Mouse (Mus musculus) heart, adult 2 months (tissue): ENCODE results near the gene Asap2. TPM values are rescaled to one million over a fixed set of nuclear protein-coding genes. Genes with fewer than 3 reads are reported as not detected.
"Not testable (repeated sequence)": the region's sequence is repeated elsewhere in the genome, so short reads cannot be mapped to it uniquely, and the experiment has no call there.

Experiments
- DNase-seq, 2 experiments: peaks; one replicate each; pipeline ENCODE4 v3.0.0; 2021
- H3K27ac ChIP-seq: fragments of 200-600 bp; 2 replicates; pipeline ENCODE4 v1.8.1; 2022
- H3K27me3 ChIP-seq: fragments of 200-500 bp; 2 replicates; pipeline ENCODE4 v1.6.1; 2012; ENCODE audit warnings: mild to moderate bottlenecking, low read length, inconsistent platforms, mixed read lengths; ENCODE audit not compliant: control insufficient read depth, insufficient read depth
- H3K36me3 ChIP-seq: fragments of 200-500 bp; 2 replicates; pipeline ENCODE4 v1.6.1; 2012; ENCODE audit warnings: low read length, inconsistent platforms; ENCODE audit not compliant: control insufficient read depth, insufficient read depth
- H3K4me1 ChIP-seq: fragments of 200-500 bp; 2 replicates; pipeline ENCODE4 v1.6.1; 2011; ENCODE audit warnings: low read length; ENCODE audit not compliant: control insufficient read depth, insufficient read depth
- H3K4me3 ChIP-seq: fragments of 200-600 bp; 2 replicates; pipeline ENCODE4 v1.8.1; 2022
- H3K79me2 ChIP-seq: fragments of 200-500 bp; replicated peaks from 2 replicates; pipeline ENCODE4 v1.6.1; 2012; ENCODE audit warnings: mild to moderate bottlenecking, inconsistent platforms, low read length, moderate library complexity, mixed read lengths; ENCODE audit not compliant: control insufficient read depth, insufficient read depth
- H3K9ac ChIP-seq: fragments of 200-500 bp; 2 replicates; pipeline ENCODE4 v1.6.1; 2012; ENCODE audit warnings: low read depth, mild to moderate bottlenecking, control low read depth, inconsistent platforms, low read length, mixed read lengths
- CTCF ChIP-seq: fragments of 200-600 bp; IDR thresholded peaks from 2 replicates; pipeline ENCODE4 v1.8.1; 2022; ENCODE audit warnings: antibody characterized with exemption, mild to moderate bottlenecking, moderate library complexity
- WGBS: fragments of 180-500 bp; shearing (Covaris S2); methylation state at CpG from one replicate; pipeline ENCODE4 v1.1.7; 2018; 5-methylcytosine and 5-hydroxymethylcytosine counted together
- intact Hi-C: fragments of 180-260 bp; cut with DNase I; formaldehyde crosslinking; loops from one replicate; pipeline ENCODE4 v1.15.1; 2025
- long read RNA-seq: library from polyadenylated mRNA; stranded (forward); transcript quantifications from one replicate; pipeline ENCODE4 v2.0.0, GENCODE M21; 2021
- polyA plus RNA-seq: library from polyadenylated mRNA; depleted of rRNA; stranded (reverse); fragments of >200 nt; gene quantifications from 2 replicates; pipeline ENCODE4 v1.2.3, GENCODE M21; 2012; rRNA removed
- total RNA-seq, 2 experiments: library from RNA; stranded (reverse); gene quantifications; 2 replicates each; pipeline ENCODE4 v1.2.3; 2021

The Asap2 gene
- 10 to 100 TPM; 10.3 to 11.5 TPM for total RNA-seq
- polyA plus RNA-seq: 8.2 and 13.0 TPM in 2 replicates
- long read RNA-seq, partial matches to known transcripts: 0 of 3 reads
- long read RNA-seq, other reads (novel, unspliced or antisense): 1 of 3 reads

GRCm38 (mm10) chr12:20990132-20990531 lies at the start of gene Asap2:
Asap2 (plus strand) TSS chr12:20990459.
- H3K36me3 ChIP-seq, H3K4me1 ChIP-seq, H3K27me3 ChIP-seq, H3K27ac ChIP-seq, H3K79me2 ChIP-seq, intact Hi-C loops: not testable (repeated sequence)
- 2% methylated on average over 32 of the region's 38 CpGs for WGBS
- H3K4me3 ChIP-seq: peak within 1 kb of the TSS; percentile 46
- H3K9ac ChIP-seq: peak within 1 kb of the TSS; percentile 67
- peak; percentile 74 to 82 for DNase-seq

GRCm38 (mm10) chr12:20947051-20947997 lies 42.9 kb upstream of the Asap2 start:
- H3K4me3 ChIP-seq, DNase-seq, H3K4me1 ChIP-seq, H3K27me3 ChIP-seq, H3K79me2 ChIP-seq, intact Hi-C loops, H3K36me3 ChIP-seq, H3K27ac ChIP-seq, H3K9ac ChIP-seq: not testable (repeated sequence)
- WGBS: 62% methylated on average over 9 of the region's 9 CpGs

GRCm38 (mm10) chr12:20990579-20990978 lies 320 bp downstream of the Asap2 start:
- H3K9ac ChIP-seq: peak overlapping the region; percentile 61
- WGBS: under 1% methylated on average over 44 of the region's 52 CpGs
- H3K27ac ChIP-seq, H3K27me3 ChIP-seq, DNase-seq, H3K36me3 ChIP-seq, H3K4me1 ChIP-seq, intact Hi-C loops, H3K79me2 ChIP-seq: not testable (repeated sequence)
- H3K4me3 ChIP-seq: peak overlapping the region; percentile 46

- 56% methylated on average over 6 of the region's 6 CpGs for WGBS
- DNase-seq, H3K4me1 ChIP-seq, H3K36me3 ChIP-seq, H3K27ac ChIP-seq, H3K9ac ChIP-seq, H3K27me3 ChIP-seq, intact Hi-C loops, H3K79me2 ChIP-seq, H3K4me3 ChIP-seq: not testable (repeated sequence)
- peak; percentile 59 for TF ChIP-seq CTCF
Observed at GRCm38 (mm10) chr12:21030875-21031274, 40.6 kb downstream of the Asap2 start.

GRCm38 (mm10) chr12:21046716-21047115 lies 56.5 kb downstream of the Asap2 start:
- H3K79me2 ChIP-seq, DNase-seq, H3K27ac ChIP-seq, intact Hi-C loops, H3K4me3 ChIP-seq, H3K36me3 ChIP-seq, H3K9ac ChIP-seq, H3K4me1 ChIP-seq, H3K27me3 ChIP-seq: not testable (repeated sequence)
- WGBS: 92% methylated on average over 9 of the region's 9 CpGs

GRCm38 (mm10) chr12:21075731-21076130 lies 85.5 kb downstream of the Asap2 start:
- not testable (repeated sequence) for H3K27ac ChIP-seq, H3K9ac ChIP-seq, H3K27me3 ChIP-seq, H3K79me2 ChIP-seq, H3K4me3 ChIP-seq, H3K36me3 ChIP-seq, H3K4me1 ChIP-seq
- intact Hi-C loops: loop anchor here (2.0 to 10.0 kb wide), 4 partner anchors 153 to 539 kb away; partner anchors contain the start of gene Iah1
- DNase-seq: peak; percentile 64 to 81
- 19% methylated on average over 4 of the region's 4 CpGs for WGBS
- TF ChIP-seq CTCF: peak; percentile 75

GRCm38 (mm10) chr12:21090168-21090567 lies 99.9 kb downstream of the Asap2 start:
- H3K4me1 ChIP-seq, H3K79me2 ChIP-seq, H3K27me3 ChIP-seq, DNase-seq, H3K36me3 ChIP-seq, H3K9ac ChIP-seq, intact Hi-C loops, H3K4me3 ChIP-seq, H3K27ac ChIP-seq: not testable (repeated sequence)
- TF ChIP-seq CTCF: peak; percentile 10; the same call in 1 of the 2 replicates
- WGBS: 72% methylated on average over 1 of the region's 1 CpGs

- intact Hi-C loops, H3K36me3 ChIP-seq, H3K79me2 ChIP-seq, H3K9ac ChIP-seq, H3K27me3 ChIP-seq, DNase-seq, H3K27ac ChIP-seq, H3K4me3 ChIP-seq, H3K4me1 ChIP-seq: not testable (repeated sequence)
- 90% methylated on average over 1 of the region's 1 CpGs for WGBS
Observed at GRCm38 (mm10) chr12:21092446-21092845, 102.2 kb downstream of the Asap2 start.

GRCm38 (mm10) chr12:21097806-21098325 lies 107.6 kb downstream of the Asap2 start:
- peak; percentile 26 to 28 for DNase-seq
- H3K36me3 ChIP-seq, H3K27ac ChIP-seq, intact Hi-C loops, H3K79me2 ChIP-seq, H3K9ac ChIP-seq, H3K4me3 ChIP-seq, H3K27me3 ChIP-seq, H3K4me1 ChIP-seq: not testable (repeated sequence)
- WGBS: 46% methylated on average over 3 of the region's 3 CpGs
